Mouse (Mus musculus): ENCODE measurements around the gene Grcc10. TPM values are rescaled to one million over a fixed set of nuclear protein-coding genes. Genes with fewer than 3 reads are reported as not detected.

Gene Grcc10
- 328 TPM for polyA plus RNA-seq (2017; shearing (Covaris generic))

GRCm38 (mm10) chr6:124740888-124741761, at the start of gene Grcc10:
Gene Grcc10 (minus strand): TSS chr6:124741374.

DNA sequence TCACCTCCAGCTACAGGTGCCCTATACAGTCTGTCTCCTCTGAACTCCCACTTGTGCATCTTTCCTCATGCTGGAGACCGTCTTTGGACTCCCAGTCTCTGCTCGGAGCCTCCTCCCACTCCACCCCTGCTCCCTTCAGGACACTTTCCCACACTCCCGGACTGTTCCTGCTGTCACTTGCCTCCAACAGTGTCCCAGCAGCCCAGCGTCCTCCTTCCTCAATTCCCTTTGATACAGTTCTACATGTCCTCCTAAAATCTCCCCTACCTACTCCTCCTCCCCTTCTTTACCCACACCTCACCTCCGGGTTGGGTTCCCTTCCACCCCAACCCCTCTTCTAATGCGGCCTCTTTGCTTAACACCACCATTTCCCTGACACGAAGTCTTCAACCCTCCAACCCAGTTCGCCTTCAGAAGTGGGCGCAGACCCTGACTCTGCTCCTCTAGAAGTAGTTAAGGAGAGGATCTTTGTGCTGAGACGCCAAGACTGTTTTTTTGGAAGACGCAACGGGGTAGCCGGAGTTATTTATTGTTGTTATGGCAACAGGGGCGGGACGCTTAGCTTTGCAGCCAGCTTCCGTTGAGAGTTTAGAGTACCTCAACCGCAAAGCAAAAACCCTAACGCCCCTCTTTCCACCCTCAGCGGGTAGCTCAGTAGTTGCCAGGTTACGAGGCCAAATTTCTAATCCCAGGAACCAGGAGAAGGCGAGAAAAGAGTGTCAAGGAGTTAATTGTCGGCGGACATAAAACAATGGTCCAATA, 38.2 kb upstream of the Grcc10 start, which contains the start of gene Lrrc23:
Gene Lrrc23, minus strand, starts transcription at position 506 of the 762 bp plus-strand sequence.

GRCm38 (mm10) chr6:124769101-124769765, 28.1 kb upstream of the Grcc10 start, which contains the start of gene Eno2:
Gene Eno2 (minus strand): TSS chr6:124769673.

GRCm38 (mm10) chr6:124755831-124756595, 14.8 kb upstream of the Grcc10 start, which contains the start of the genes Gm45234 and Atn1:
Gene Gm45234 (minus strand): TSS chr6:124756021.
Gene Atn1 (minus strand): TSS chr6:124756524.

DNA sequence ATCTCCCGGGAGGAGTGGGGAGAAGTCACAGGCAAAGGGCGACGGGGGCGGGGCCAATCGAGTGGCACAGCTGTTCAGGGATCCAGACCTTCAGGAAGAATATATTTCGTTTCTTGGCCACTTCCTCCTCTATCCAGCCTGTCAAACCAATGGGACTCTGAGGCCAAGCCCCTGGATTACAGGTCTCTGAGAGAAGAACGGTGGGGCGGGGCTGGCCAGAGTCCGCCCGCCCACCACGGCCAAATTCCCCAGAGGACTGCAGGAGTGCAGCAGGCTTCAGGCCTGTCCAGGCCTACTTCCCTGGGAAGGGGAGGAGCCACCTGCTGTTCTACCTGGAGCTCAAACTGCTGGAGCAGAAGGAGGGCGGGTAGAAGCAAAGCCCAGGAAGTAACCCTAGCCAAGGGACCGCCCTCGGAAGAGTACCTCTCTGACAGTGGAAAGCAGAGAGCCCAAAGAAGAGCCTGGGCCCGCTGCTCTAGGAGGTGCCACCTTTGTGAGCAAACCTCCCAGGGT, 2.6 kb downstream of the Grcc10 start, which contains the start of gene Ptpn6:
Gene Ptpn6, minus strand, starts transcription at position 204 of the 513 bp plus-strand sequence.

DNA sequence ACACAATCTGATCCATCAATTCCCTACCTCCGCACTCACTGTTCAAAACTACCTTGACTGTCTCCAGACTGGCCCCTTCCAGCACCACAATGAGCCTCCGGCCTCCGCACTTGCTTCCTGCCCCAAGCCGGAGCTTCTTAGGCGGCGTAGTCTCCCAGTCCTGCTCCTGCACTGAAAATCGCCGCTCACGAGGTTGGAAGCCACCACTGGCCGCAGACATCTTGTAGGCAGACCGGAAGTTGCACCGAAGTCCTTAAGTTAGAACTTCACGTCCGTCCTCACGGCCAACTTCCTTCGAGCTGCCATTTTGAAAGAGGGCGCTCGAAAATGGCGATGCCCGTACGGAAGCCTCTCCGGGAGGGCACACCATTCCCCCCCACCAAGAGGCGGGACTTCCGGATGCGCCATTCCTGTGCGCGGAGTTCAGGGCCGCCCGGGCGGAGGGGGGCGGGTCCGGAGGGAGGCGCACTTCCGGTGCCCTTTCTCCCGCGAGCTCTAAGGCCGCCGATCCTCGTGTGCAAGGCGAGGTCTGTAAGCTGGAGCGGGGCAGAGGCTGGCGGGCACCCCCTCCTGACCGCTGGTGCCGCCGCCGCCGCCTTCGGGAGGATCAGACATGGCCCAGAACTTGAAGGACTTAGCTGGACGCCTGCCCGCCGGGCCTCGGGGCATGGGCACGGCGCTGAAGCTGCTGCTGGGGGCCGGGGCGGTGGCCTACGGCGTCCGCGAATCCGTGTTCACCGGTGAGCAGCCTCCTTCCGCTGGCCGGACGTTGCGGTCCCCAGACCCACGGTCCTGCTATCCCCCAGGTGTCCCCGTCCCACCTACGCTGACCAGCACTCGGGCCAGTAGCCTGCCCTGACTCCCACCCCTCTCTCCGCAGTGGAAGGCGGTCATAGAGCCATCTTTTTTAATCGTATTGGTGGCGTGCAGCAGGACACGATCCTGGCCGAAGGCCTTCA, 29.1 kb downstream of the Grcc10 start, which contains the start of the genes Emg1 and Phb2:
Gene Emg1, minus strand, starts transcription at position 355 of the 959 bp plus-strand sequence.
Gene Phb2, plus strand, starts transcription at position 513 of the 959 bp plus-strand sequence.

Other genes with a start within 250 kb of the Grcc10 start
- gene C1rl, start 248.3 kb downstream of the Grcc10 start, polyA plus RNA-seq (2017; shearing (Covaris generic)) = 0.12 TPM
- not detected for gene C1ra, start 229.0 kb downstream of the Grcc10 start, polyA plus RNA-seq (2017; shearing (Covaris generic))
- not detected for gene C1s1, start 199.0 kb downstream of the Grcc10 start, polyA plus RNA-seq (2017; shearing (Covaris generic))
- not detected for gene C1rb, start 171.1 kb downstream of the Grcc10 start, polyA plus RNA-seq (2017; shearing (Covaris generic))
- not detected for gene C1s2, start 105.3 kb downstream of the Grcc10 start, polyA plus RNA-seq (2017; shearing (Covaris generic))
- gene Lpcat3, start 78.3 kb downstream of the Grcc10 start, polyA plus RNA-seq (2017; shearing (Covaris generic)) = 24.7 TPM
- 304 TPM for gene Emg1, start 29.2 kb downstream of the Grcc10 start, polyA plus RNA-seq (2017; shearing (Covaris generic))
- 134 TPM for gene Phb2, start 29.0 kb downstream of the Grcc10 start, polyA plus RNA-seq (2017; shearing (Covaris generic))
- 292 TPM for gene Ptpn6, start 2.7 kb downstream of the Grcc10 start, polyA plus RNA-seq (2017; shearing (Covaris generic))
- not detected for gene Gm45234, start 14.6 kb upstream of the Grcc10 start, polyA plus RNA-seq (2017; shearing (Covaris generic))
- 15.0 TPM for gene Atn1, start 15.2 kb upstream of the Grcc10 start, polyA plus RNA-seq (2017; shearing (Covaris generic))
- 2.6 TPM for gene Eno2, start 28.3 kb upstream of the Grcc10 start, polyA plus RNA-seq (2017; shearing (Covaris generic))
- gene Lrrc23, start 38.4 kb upstream of the Grcc10 start, polyA plus RNA-seq (2017; shearing (Covaris generic)) = 6.4 TPM
- 1.8 TPM for gene Spsb2, start 67.3 kb upstream of the Grcc10 start, polyA plus RNA-seq (2017; shearing (Covaris generic))
- gene Tpi1, start 72.9 kb upstream of the Grcc10 start, polyA plus RNA-seq (2017; shearing (Covaris generic)) = 98.4 TPM
- 69.2 TPM for gene Usp5, start 88.1 kb upstream of the Grcc10 start, polyA plus RNA-seq (2017; shearing (Covaris generic))
- 3.2 TPM for gene Cdca3, start 88.2 kb upstream of the Grcc10 start, polyA plus RNA-seq (2017; shearing (Covaris generic))
- not detected for gene Gnb3, start 98.9 kb upstream of the Grcc10 start, polyA plus RNA-seq (2017; shearing (Covaris generic))
- not detected for gene P3h3, start 116.4 kb upstream of the Grcc10 start, polyA plus RNA-seq (2017; shearing (Covaris generic))
- not detected for gene Gpr162, start 122.6 kb upstream of the Grcc10 start, polyA plus RNA-seq (2017; shearing (Covaris generic))
- 584 TPM for gene Cd4, start 146.8 kb upstream of the Grcc10 start, polyA plus RNA-seq (2017; shearing (Covaris generic))
- not detected for gene Lag3, start 170.3 kb upstream of the Grcc10 start, polyA plus RNA-seq (2017; shearing (Covaris generic))
- gene Ptms, start 178.7 kb upstream of the Grcc10 start, polyA plus RNA-seq (2017; shearing (Covaris generic)) = 4.5 TPM
- 126 TPM for gene Mlf2, start 190.0 kb upstream of the Grcc10 start, polyA plus RNA-seq (2017; shearing (Covaris generic))
- 38.9 TPM for gene Cops7a, start 224.2 kb upstream of the Grcc10 start, polyA plus RNA-seq (2017; shearing (Covaris generic))

All from effector memory CD4-positive, alpha-beta T cell, adult 7 months (primary cell).